Mouse (Mus musculus): ENCODE results near the gene A930018P22Rik. TPM values are rescaled to one million over a fixed set of nuclear protein-coding genes. Genes with fewer than 3 reads are reported as not detected.
"Not testable (repeated sequence)": the region's sequence is repeated elsewhere in the genome, so short reads cannot be mapped to it uniquely, and the experiment has no call there.

A930018P22Rik gene
- polyA plus RNA-seq, 1 experiment from 2014 or later: not detected

DNA sequence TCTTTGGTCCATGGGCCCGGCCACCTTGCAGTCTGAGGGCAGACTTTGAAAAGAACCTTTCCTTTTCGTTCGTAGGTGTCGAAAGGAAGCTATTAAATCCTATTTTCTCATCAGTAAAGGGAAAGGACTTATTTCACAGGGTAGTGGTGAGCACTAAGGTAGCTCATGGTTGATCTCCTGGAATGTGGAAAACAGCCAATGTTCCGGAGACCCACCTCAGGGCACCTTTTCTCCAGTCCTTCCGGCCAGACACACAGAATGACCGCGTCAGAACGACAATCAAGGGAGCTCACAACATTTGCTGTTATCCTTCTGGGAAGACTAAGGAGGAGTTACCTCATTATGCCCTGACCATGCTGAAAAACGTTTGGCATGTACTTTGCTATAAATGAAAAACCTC lies 26.3 kb upstream of the A930018P22Rik start:
- no peaks in the 10 kb centered on the region for H3K9me3 ChIP-seq (ENCODE audit: control insufficient read depth, low read length)
- peak; percentile 7 for DNase-seq
- peak overlapping the region; percentile 61 for H3K27ac ChIP-seq (replicated peaks; ENCODE audit: low read depth, low read length)
- peak overlapping the region; percentile 52 for H3K9ac ChIP-seq (replicated peaks; ENCODE audit: low read length)
- no peaks in the 10 kb centered on the region for H3K36me3 ChIP-seq (ENCODE audit: control insufficient read depth, insufficient read depth, low read length)
- H3K4me1 ChIP-seq (ENCODE audit: control insufficient read depth, insufficient read depth, low read length): no peaks in the 10 kb centered on the region
- peak overlapping the region; percentile 65 for H3K4me2 ChIP-seq (ENCODE audit: low read length)
- WGBS: 34% methylated on average over 10 of the region's 10 CpGs
- ATAC-seq (ENCODE audit: low FRiP score, low TSS enrichment): no peak
- peak overlapping the region; percentile 35 for H3K4me3 ChIP-seq (replicated peaks; ENCODE audit: low read depth, low read length)
- no peaks in the 10 kb centered on the region for H3K27me3 ChIP-seq (ENCODE audit: control insufficient read depth, insufficient read depth, low read length)

DNA sequence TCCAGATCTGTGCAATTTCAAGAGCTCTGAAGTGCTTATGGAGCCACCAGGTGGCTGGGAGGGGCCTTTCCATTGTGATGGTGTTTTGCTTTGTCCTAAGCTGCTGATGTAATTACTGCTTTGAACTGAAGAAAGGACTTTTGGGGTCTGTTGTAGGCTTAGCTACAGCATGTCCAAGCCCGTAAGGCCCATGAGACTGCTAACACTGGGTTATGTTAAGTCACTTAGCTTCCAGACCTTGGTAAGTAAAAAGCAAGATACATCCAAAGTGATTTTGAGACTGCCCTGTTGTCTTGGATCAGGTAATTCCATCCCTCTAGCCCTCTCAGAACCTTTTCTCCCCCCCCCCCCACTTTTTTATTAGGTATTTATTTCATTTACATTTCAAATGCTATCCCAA lies 25.8 kb upstream of the A930018P22Rik start:
- not testable (repeated sequence) for H3K36me3 ChIP-seq (ENCODE audit: control insufficient read depth, insufficient read depth, low read length); H3K4me1 ChIP-seq (ENCODE audit: control insufficient read depth, insufficient read depth, low read length); DNase-seq; H3K9ac ChIP-seq (replicated peaks; ENCODE audit: low read length); H3K4me3 ChIP-seq (replicated peaks; ENCODE audit: low read depth, low read length); H3K9me3 ChIP-seq (ENCODE audit: control insufficient read depth, low read length); H3K27me3 ChIP-seq (ENCODE audit: control insufficient read depth, insufficient read depth, low read length); ATAC-seq (ENCODE audit: low FRiP score, low TSS enrichment); H3K27ac ChIP-seq (replicated peaks; ENCODE audit: low read depth, low read length)
- 62% methylated on average over 1 of the region's 1 CpGs for WGBS
- H3K4me2 ChIP-seq (ENCODE audit: low read length): peak overlapping the region; percentile 8; the same call in 1 of the 2 replicates

DNA sequence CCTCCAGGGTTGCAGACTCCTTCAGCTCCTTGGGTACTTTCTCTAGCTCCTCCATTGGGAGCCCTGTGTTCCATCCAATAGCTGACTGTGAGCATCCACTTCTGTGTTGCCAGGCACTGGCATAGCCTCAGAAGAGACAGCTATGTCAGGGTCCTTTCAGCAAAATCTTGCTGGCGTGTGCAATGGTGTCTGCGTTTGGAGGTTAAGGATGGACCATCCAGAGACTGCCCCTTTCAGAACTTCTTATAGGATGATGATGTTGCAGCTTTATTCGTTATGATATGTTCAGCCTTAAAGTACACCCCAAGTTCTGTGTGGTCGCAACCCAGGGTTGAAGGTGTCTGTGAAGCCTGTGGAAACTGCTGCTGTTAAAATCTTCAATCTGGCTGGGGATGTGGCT lies 25.2 kb upstream of the A930018P22Rik start:
- not testable (repeated sequence) for H3K4me2 ChIP-seq (ENCODE audit: low read length); H3K9me3 ChIP-seq (ENCODE audit: control insufficient read depth, low read length); ATAC-seq (ENCODE audit: low FRiP score, low TSS enrichment); H3K4me3 ChIP-seq (replicated peaks; ENCODE audit: low read depth, low read length); H3K9ac ChIP-seq (replicated peaks; ENCODE audit: low read length); H3K27ac ChIP-seq (replicated peaks; ENCODE audit: low read depth, low read length); H3K36me3 ChIP-seq (ENCODE audit: control insufficient read depth, insufficient read depth, low read length); H3K4me1 ChIP-seq (ENCODE audit: control insufficient read depth, insufficient read depth, low read length); DNase-seq; H3K27me3 ChIP-seq (ENCODE audit: control insufficient read depth, insufficient read depth, low read length)
- 93% methylated on average over 4 of the region's 4 CpGs for WGBS

GRCm38 (mm10) chr2:104098529-104099230 lies 23.9 kb upstream of the A930018P22Rik start:
- Histone ChIP-seq H3K9ac (replicated peaks; ENCODE audit: low read length) (no peak overlapping the region), H3K9me3 (ENCODE audit: control insufficient read depth, low read length) (no peaks in the 10 kb centered on the region), H3K36me3 (ENCODE audit: control insufficient read depth, insufficient read depth, low read length) (no peaks in the 10 kb centered on the region), H3K4me1 (ENCODE audit: control insufficient read depth, insufficient read depth, low read length) (no peaks in the 10 kb centered on the region), H3K4me3 (replicated peaks; ENCODE audit: low read depth, low read length) (no peak overlapping the region), H3K27me3 (ENCODE audit: control insufficient read depth, insufficient read depth, low read length) (no peaks in the 10 kb centered on the region), H3K27ac (replicated peaks; ENCODE audit: low read depth, low read length) (no peak overlapping the region), H3K4me2 (ENCODE audit: low read length) (no peak overlapping the region)
- ATAC-seq (ENCODE audit: low FRiP score, low TSS enrichment): no peak
- no peak for DNase-seq
- WGBS: 44% methylated on average over 3 of the region's 3 CpGs

GRCm38 (mm10) chr2:104099231-104099585 lies 23.4 kb upstream of the A930018P22Rik start:
- H3K4me2 ChIP-seq (ENCODE audit: low read length): no peak overlapping the region
- WGBS: 96% methylated on average over 2 of the region's 2 CpGs
- ATAC-seq (ENCODE audit: low FRiP score, low TSS enrichment) (no peak), DNase-seq (no peak)
- H3K27ac ChIP-seq (replicated peaks; ENCODE audit: low read depth, low read length): no peak overlapping the region
- H3K9ac ChIP-seq (replicated peaks; ENCODE audit: low read length): no peak overlapping the region
- H3K36me3 ChIP-seq (ENCODE audit: control insufficient read depth, insufficient read depth, low read length): no peaks in the 10 kb centered on the region
- no peaks in the 10 kb centered on the region for H3K27me3 ChIP-seq (ENCODE audit: control insufficient read depth, insufficient read depth, low read length)
- H3K9me3 ChIP-seq (ENCODE audit: control insufficient read depth, low read length): no peaks in the 10 kb centered on the region
- no peak overlapping the region for H3K4me3 ChIP-seq (replicated peaks; ENCODE audit: low read depth, low read length)
- H3K4me1 ChIP-seq (ENCODE audit: control insufficient read depth, insufficient read depth, low read length): no peaks in the 10 kb centered on the region

GRCm38 (mm10) chr2:104099946-104100345 lies 22.6 kb upstream of the A930018P22Rik start:
- Histone ChIP-seq H3K9ac (replicated peaks; ENCODE audit: low read length) (no peak overlapping the region), H3K9me3 (ENCODE audit: control insufficient read depth, low read length) (no peaks in the 10 kb centered on the region), H3K27me3 (ENCODE audit: control insufficient read depth, insufficient read depth, low read length) (no peaks in the 10 kb centered on the region), H3K4me1 (ENCODE audit: control insufficient read depth, insufficient read depth, low read length) (no peaks in the 10 kb centered on the region), H3K4me2 (ENCODE audit: low read length) (no peak overlapping the region), H3K36me3 (ENCODE audit: control insufficient read depth, insufficient read depth, low read length) (no peaks in the 10 kb centered on the region), H3K4me3 (replicated peaks; ENCODE audit: low read depth, low read length) (no peak overlapping the region), H3K27ac (replicated peaks; ENCODE audit: low read depth, low read length) (no peak overlapping the region)
- WGBS: 15% methylated on average over 1 of the region's 1 CpGs
- no peak for DNase-seq
- no peak for ATAC-seq (ENCODE audit: low FRiP score, low TSS enrichment)

DNA sequence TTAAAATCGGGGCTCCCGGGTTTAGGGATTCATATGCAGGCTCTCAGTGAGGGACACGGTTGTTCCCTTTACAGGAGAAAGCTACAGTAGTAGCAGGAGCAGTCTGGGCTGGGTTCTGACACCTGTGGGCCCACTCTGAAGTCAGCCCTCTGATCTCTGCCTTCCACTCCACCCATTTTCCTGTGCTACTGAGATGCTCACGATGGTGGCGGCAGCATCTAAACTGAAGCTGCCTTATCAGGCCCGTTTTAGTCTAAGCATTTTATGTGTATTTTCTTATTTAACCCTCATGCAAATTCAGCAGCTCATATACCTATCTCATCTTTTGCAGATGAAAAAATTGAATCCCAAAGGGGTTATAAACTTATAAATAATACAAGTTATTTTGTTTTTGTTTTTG lies 17.8 kb upstream of the A930018P22Rik start:
- DNase-seq (no peak), ATAC-seq (ENCODE audit: low FRiP score, low TSS enrichment) (no peak)
- WGBS: 91% methylated on average over 6 of the region's 6 CpGs
- Histone ChIP-seq H3K27ac (replicated peaks; ENCODE audit: low read depth, low read length) (no peak overlapping the region), H3K4me2 (ENCODE audit: low read length) (no peak overlapping the region), H3K4me1 (ENCODE audit: control insufficient read depth, insufficient read depth, low read length) (no peaks in the 10 kb centered on the region), H3K4me3 (replicated peaks; ENCODE audit: low read depth, low read length) (no peak overlapping the region), H3K9ac (replicated peaks; ENCODE audit: low read length) (no peak overlapping the region), H3K27me3 (ENCODE audit: control insufficient read depth, insufficient read depth, low read length) (no peaks in the 10 kb centered on the region), H3K36me3 (ENCODE audit: control insufficient read depth, insufficient read depth, low read length) (no peaks in the 10 kb centered on the region), H3K9me3 (ENCODE audit: control insufficient read depth, low read length) (no peaks in the 10 kb centered on the region)

GRCm38 (mm10) chr2:104109021-104109420 lies 13.5 kb upstream of the A930018P22Rik start:
- WGBS: 94% methylated on average over 2 of the region's 2 CpGs
- not testable (repeated sequence) for H3K9ac ChIP-seq (replicated peaks; ENCODE audit: low read length); H3K27ac ChIP-seq (replicated peaks; ENCODE audit: low read depth, low read length); H3K9me3 ChIP-seq (ENCODE audit: control insufficient read depth, low read length); ATAC-seq (ENCODE audit: low FRiP score, low TSS enrichment); H3K36me3 ChIP-seq (ENCODE audit: control insufficient read depth, insufficient read depth, low read length); H3K27me3 ChIP-seq (ENCODE audit: control insufficient read depth, insufficient read depth, low read length); H3K4me3 ChIP-seq (replicated peaks; ENCODE audit: low read depth, low read length); DNase-seq; H3K4me2 ChIP-seq (ENCODE audit: low read length); H3K4me1 ChIP-seq (ENCODE audit: control insufficient read depth, insufficient read depth, low read length)

DNA sequence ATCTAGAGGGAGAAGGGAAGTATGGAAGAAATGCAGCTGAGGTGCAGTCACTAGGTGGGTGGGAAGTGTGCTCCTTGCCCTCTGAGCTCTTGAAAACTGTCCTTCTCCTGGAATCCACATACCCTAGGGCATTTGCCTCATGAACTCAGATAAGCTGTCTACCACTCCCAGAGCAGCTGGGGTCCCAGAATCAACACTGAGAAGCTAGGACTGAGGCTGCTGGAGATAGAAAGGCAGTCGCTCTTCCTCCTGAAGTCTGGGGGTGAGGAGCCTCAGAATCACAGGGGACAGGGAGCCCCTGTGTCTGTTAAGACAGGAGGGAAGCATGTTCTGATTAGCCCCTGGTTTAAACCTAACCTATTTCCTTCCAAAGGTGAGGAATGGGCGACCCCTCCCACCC lies 13.0 kb upstream of the A930018P22Rik start:
- ATAC-seq (ENCODE audit: low FRiP score, low TSS enrichment) (no peak), DNase-seq (no peak)
- Histone ChIP-seq H3K4me2 (ENCODE audit: low read length) (no peak overlapping the region), H3K9me3 (ENCODE audit: control insufficient read depth, low read length) (no peaks in the 10 kb centered on the region), H3K27me3 (ENCODE audit: control insufficient read depth, insufficient read depth, low read length) (no peaks in the 10 kb centered on the region), H3K27ac (replicated peaks; ENCODE audit: low read depth, low read length) (no peak overlapping the region), H3K36me3 (ENCODE audit: control insufficient read depth, insufficient read depth, low read length) (no peaks in the 10 kb centered on the region), H3K4me3 (replicated peaks; ENCODE audit: low read depth, low read length) (no peak overlapping the region), H3K4me1 (ENCODE audit: control insufficient read depth, insufficient read depth, low read length) (no peaks in the 10 kb centered on the region), H3K9ac (replicated peaks; ENCODE audit: low read length) (no peak overlapping the region)
- 79% methylated on average over 2 of the region's 2 CpGs for WGBS

All from midbrain, embryonic 14.5 days (tissue).